ENCODE assay signal across 10 mouse cellular contexts in genomic region chr11:114822727-114823126, GRCm38 (mm10). TPM values are rescaled to one million over a fixed set of nuclear protein-coding genes. Genes with fewer than 3 reads are reported as not detected.
DNase-seq lines count a peak whose midpoint lies in the region; ATAC-seq lines count a peak whose summit lies in the region.
"Had no signal": no experiment of that assay in that cellular context is flagged by ENCODE, and none has a peak within 500 bp of the region (broad histone marks: within the 10 kb centered on the region; RNA-seq: fewer than 3 reads in every experiment).

No protein-coding gene starts in this region.

- H3K4me1 ChIP-seq in liver, embryonic 12.5 days = peaks cover 34% of the 10 kb centered on the region
- H3K4me1 ChIP-seq in forebrain, embryonic 15.5 days = peaks cover 18% of the 10 kb centered on the region
- H3K4me1 ChIP-seq in hindbrain, embryonic 13.5 days (replicated peaks) = peaks cover 32% of the 10 kb centered on the region

- H3K9ac ChIP-seq in liver, embryonic 12.5 days = no peak overlapping the region
- H3K9ac ChIP-seq in forebrain, embryonic 15.5 days (replicated peaks) = no peak overlapping the region
- H3K9ac ChIP-seq in hindbrain, embryonic 13.5 days = no peak overlapping the region

- H3K36me3 ChIP-seq in liver, embryonic 12.5 days = no peaks in the 10 kb centered on the region
- H3K36me3 ChIP-seq in forebrain, embryonic 15.5 days = no peaks in the 10 kb centered on the region
- H3K36me3 ChIP-seq in hindbrain, embryonic 13.5 days = no peaks in the 10 kb centered on the region
- H3K36me3 ChIP-seq: G1E had no signal

- WGBS in liver, embryonic 12.5 days (ENCODE audit: insufficient replicate concordance) = 82% methylated on average over 12 of the region's 12 CpGs
- 26% methylated on average over 12 of the region's 12 CpGs for WGBS in forebrain, embryonic 15.5 days
- WGBS in hindbrain, embryonic 13.5 days = 44% methylated on average over 12 of the region's 12 CpGs

- DNase-seq in liver = peak; percentile 20
- peak; percentile 77 to 84 for DNase-seq in layer of hippocampus, postnatal 36 days
- DNase-seq in lung, postnatal 36 days = peak; percentile 82
- DNase-seq in urinary bladder, postnatal 25 days (ENCODE audit: low spot score) = no peak

- H3K9me3 ChIP-seq in liver, embryonic 12.5 days (replicated peaks) = no peaks in the 10 kb centered on the region
- H3K9me3 ChIP-seq in forebrain, embryonic 15.5 days = no peaks in the 10 kb centered on the region
- no peaks in the 10 kb centered on the region for H3K9me3 ChIP-seq in hindbrain, embryonic 13.5 days

- no peak overlapping the region for H3K4me3 ChIP-seq in liver, embryonic 12.5 days
- H3K4me3 ChIP-seq in forebrain, embryonic 15.5 days = no peak overlapping the region
- H3K4me3 ChIP-seq in hindbrain, embryonic 13.5 days = no peak overlapping the region

- ATAC-seq in liver, embryonic 12.5 days = no peak
- peak; percentile 92 for ATAC-seq in forebrain, embryonic 15.5 days (replicated peaks)
- ATAC-seq in hindbrain, embryonic 13.5 days (ENCODE audit: low FRiP score) = no peak
- no peak for ATAC-seq in megakaryocyte, adult 5-6 weeks (ENCODE audit: poor library complexity, severe bottlenecking)

- no peaks in the 10 kb centered on the region for H3K27me3 ChIP-seq in liver, embryonic 12.5 days (replicated peaks)
- H3K27me3 ChIP-seq in forebrain, embryonic 15.5 days = no peaks in the 10 kb centered on the region
- peaks cover 4% of the 10 kb centered on the region; the same call in 1 of the 2 replicates for H3K27me3 ChIP-seq in hindbrain, embryonic 13.5 days

- H3K4me2 ChIP-seq in liver, embryonic 12.5 days = no peak overlapping the region
- no peak overlapping the region for H3K4me2 ChIP-seq in forebrain, embryonic 15.5 days (replicated peaks)
- no peak overlapping the region; the same call in 1 of the 2 replicates for H3K4me2 ChIP-seq in hindbrain, embryonic 13.5 days

- no peak overlapping the region for H3K27ac ChIP-seq in liver, embryonic 12.5 days
- peak overlapping the region; percentile 81 for H3K27ac ChIP-seq in forebrain, embryonic 15.5 days (replicated peaks)
- peak overlapping the region; percentile 59 for H3K27ac ChIP-seq in hindbrain, embryonic 13.5 days

RNA-seq across cellular contexts. Expression of gene Gpr142, which starts 24.0 kb away (rescaled TPM):
- polyA plus RNA-seq in liver, embryonic 12.5 days (2016; fragmentation: Nextera tagmentation; extraction: Ambion mirVana) = not detected in 2 replicates
- polyA plus RNA-seq in forebrain, embryonic 15.5 days (2015; fragmentation: Nextera tagmentation; extraction: Ambion mirVana) = not detected in 2 replicates
- polyA plus RNA-seq in hindbrain, embryonic 13.5 days (2015; fragmentation: Nextera tagmentation; extraction: Ambion mirVana) = not detected in 2 replicates
- not detected for total RNA-seq in layer of hippocampus, postnatal 36 days (2021)
- not detected in 2 replicates for total RNA-seq in megakaryocyte, adult 5-6 weeks (2015)
- not detected in 2 replicates for total RNA-seq in megakaryocyte, adult 5-6 weeks (2017)
- polyA plus RNA-seq: G1E; heart, embryonic 14.5 days had no signal

RNA-seq across cellular contexts. Expression of gene Btbd17, which starts 27.0 kb away (rescaled TPM):
- not detected in 2 replicates for polyA plus RNA-seq in liver, embryonic 12.5 days (2016; fragmentation: Nextera tagmentation; extraction: Ambion mirVana)
- polyA plus RNA-seq in forebrain, embryonic 15.5 days (2015; fragmentation: Nextera tagmentation; extraction: Ambion mirVana) = 26.4 and 29.7 TPM in 2 replicates
- polyA plus RNA-seq in hindbrain, embryonic 13.5 days (2015; fragmentation: Nextera tagmentation; extraction: Ambion mirVana) = 21.4 and 22.3 TPM in 2 replicates
- total RNA-seq in layer of hippocampus, postnatal 36 days (2021) = 10 to 100 TPM; 24.1 to 24.6 TPM
- total RNA-seq in megakaryocyte, adult 5-6 weeks (2015) = not detected in 2 replicates
- not detected in 2 replicates for total RNA-seq in megakaryocyte, adult 5-6 weeks (2017)
- polyA plus RNA-seq: G1E; heart, embryonic 14.5 days had no signal

RNA-seq across cellular contexts. Expression of gene Gprc5c, which starts 28.2 kb away (rescaled TPM):
- 14.3 TPM in 2 replicates for polyA plus RNA-seq in liver, embryonic 12.5 days (2016; fragmentation: Nextera tagmentation; extraction: Ambion mirVana)
- polyA plus RNA-seq in forebrain, embryonic 15.5 days (2015; fragmentation: Nextera tagmentation; extraction: Ambion mirVana) = 6.0 and 6.2 TPM in 2 replicates
- 9.9 and 11.9 TPM in 2 replicates for polyA plus RNA-seq in hindbrain, embryonic 13.5 days (2015; fragmentation: Nextera tagmentation; extraction: Ambion mirVana)
- 1 to 10 TPM; 3.6 to 5.1 TPM for total RNA-seq in layer of hippocampus, postnatal 36 days (2021)
- 0.04 and 0.32 TPM in 2 replicates for total RNA-seq in megakaryocyte, adult 5-6 weeks (2015)
- 0.37 and 0.89 TPM in 2 replicates for total RNA-seq in megakaryocyte, adult 5-6 weeks (2017)
- polyA plus RNA-seq: G1E had no signal

RNA-seq across cellular contexts. Expression of gene Kif19a, which starts 57.5 kb away (rescaled TPM):
- polyA plus RNA-seq in liver, embryonic 12.5 days (2016; fragmentation: Nextera tagmentation; extraction: Ambion mirVana) = 0.13 TPM in 1 of 2 replicates, not detected in the other
- polyA plus RNA-seq in forebrain, embryonic 15.5 days (2015; fragmentation: Nextera tagmentation; extraction: Ambion mirVana) = 0.52 and 0.83 TPM in 2 replicates
- 1.2 and 1.3 TPM in 2 replicates for polyA plus RNA-seq in hindbrain, embryonic 13.5 days (2015; fragmentation: Nextera tagmentation; extraction: Ambion mirVana)
- total RNA-seq in layer of hippocampus, postnatal 36 days (2021) = 1 to 10 TPM; 4.0 to 6.1 TPM
- 0.16 and 0.27 TPM in 2 replicates for total RNA-seq in megakaryocyte, adult 5-6 weeks (2015)
- 0.11 and 0.69 TPM in 2 replicates for total RNA-seq in megakaryocyte, adult 5-6 weeks (2017)
- total RNA-seq: G1E had no signal
- polyA plus RNA-seq: G1E had no signal

Comparison
In these comparisons a context has a peak if more than half of its experiments do, and no peak if none do; other contexts are left out.
1. RNA of gene Btbd17, which starts 27.0 kb away (polyA plus RNA-seq): 26.4 to 29.7 TPM in forebrain, embryonic 15.5 days and 21.4 to 22.3 TPM in hindbrain, embryonic 13.5 days; not detected in liver, embryonic 12.5 days; every median in the first group is over 10 times any median in the second.